Comparison of ENCODE assay signal across 16 mouse cellular contexts in genomic region chr9:121295221-121295620, GRCm38 (mm10). TPM values are rescaled to one million over a fixed set of nuclear protein-coding genes. Genes with fewer than 3 reads are reported as not detected.
DNase-seq lines count a peak whose midpoint lies in the region; ATAC-seq and TF ChIP-seq lines count a peak whose summit lies in the region.
"Had no signal": no experiment of that assay in that cellular context is flagged by ENCODE, and none has a peak within 500 bp of the region (broad histone marks: within the 10 kb centered on the region; RNA-seq: fewer than 3 reads in every experiment).

No protein-coding gene starts in this region.

- H3K9me3 ChIP-seq in midbrain, embryonic 11.5 days (ENCODE audit: control insufficient read depth, low read length), result no peaks in the 10 kb centered on the region
- H3K9me3 ChIP-seq in midbrain, embryonic 13.5 days, result no peaks in the 10 kb centered on the region

- no peak overlapping the region for H3K27ac ChIP-seq in heart, adult 2 months
- H3K27ac ChIP-seq in midbrain, embryonic 11.5 days (ENCODE audit: low read depth, low read length), result no peak overlapping the region
- H3K27ac ChIP-seq in midbrain, embryonic 13.5 days, result no peak overlapping the region

- peaks cover 4% of the 10 kb centered on the region for H3K36me3 ChIP-seq in heart, adult 2 months (ENCODE audit: control insufficient read depth, insufficient read depth, low read length)
- H3K36me3 ChIP-seq in midbrain, embryonic 11.5 days (ENCODE audit: control insufficient read depth, insufficient read depth, low read length), result no peaks in the 10 kb centered on the region
- no peaks in the 10 kb centered on the region for H3K36me3 ChIP-seq in midbrain, embryonic 13.5 days

- no peak for ATAC-seq in midbrain, embryonic 11.5 days (ENCODE audit: low FRiP score)
- ATAC-seq in midbrain, embryonic 13.5 days, result no peak
- ATAC-seq: activated CD4-positive, CD25-positive, alpha-beta regulatory T cell, adult 4 months; CD4-positive, CD25-positive, alpha-beta regulatory T cell, adult 4 months; Patski had no signal

- peaks cover 8% of the 10 kb centered on the region for H3K4me1 ChIP-seq in heart, adult 2 months (ENCODE audit: control insufficient read depth, insufficient read depth, low read length)
- peaks cover 24% of the 10 kb centered on the region for H3K4me1 ChIP-seq in midbrain, embryonic 11.5 days (ENCODE audit: control insufficient read depth, insufficient read depth, low read length)
- H3K4me1 ChIP-seq in midbrain, embryonic 13.5 days (replicated peaks), result peaks cover 30% of the 10 kb centered on the region

- H3K9ac ChIP-seq in heart, adult 2 months (ENCODE audit: low read depth, low read length), result no peak overlapping the region
- no peak overlapping the region for H3K9ac ChIP-seq in midbrain, embryonic 11.5 days (ENCODE audit: low read length)
- H3K9ac ChIP-seq in midbrain, embryonic 13.5 days (replicated peaks), result no peak overlapping the region

- peak; percentile 91 for DNase-seq in heart, adult 11 months
- DNase-seq in heart, adult 2 months, result no peak
- peak; percentile 51 for DNase-seq in midbrain, embryonic 11.5 days (ENCODE audit: low spot score, missing footprints)
- DNase-seq: adrenal gland, adult 2 months; adrenal gland, adult 8-10 months; adrenal gland, postnatal 10 days; adrenal gland, postnatal 14 days; adrenal gland, postnatal 25 days; adrenal gland, postnatal 36 days; B cell, adult 2 months; cerebellum, adult 11 months; cerebellum, adult 18-20 months had no signal

- intact Hi-C loops in heart, adult 2 months (cut with DNase I), result loop anchor here (5.0 kb wide), 1 partner anchor 37 kb away; no protein-coding TSS in a partner anchor

- 0 out of 2 replicates have a peak, but pooled peaks cover 1% of the 10 kb centered on the region for H3K79me2 ChIP-seq in heart, adult 2 months (replicated peaks; ENCODE audit: control insufficient read depth, insufficient read depth, low read length)

- H3K4me3 ChIP-seq in heart, adult 2 months, result no peak overlapping the region
- H3K4me3 ChIP-seq in midbrain, embryonic 11.5 days (ENCODE audit: low read depth, low read length), result no peak overlapping the region
- H3K4me3 ChIP-seq in midbrain, embryonic 13.5 days (replicated peaks), result no peak overlapping the region

- TF ChIP-seq EP300 in heart, adult 2 months (IDR thresholded peaks at IDR 0.05; ENCODE audit: insufficient read depth, low read depth, low read length), result no peak

- H3K27me3 ChIP-seq in heart, adult 2 months (ENCODE audit: control insufficient read depth, insufficient read depth, low read length), result no peaks in the 10 kb centered on the region
- H3K27me3 ChIP-seq in midbrain, embryonic 11.5 days (ENCODE audit: control insufficient read depth, insufficient read depth, low read length), result no peaks in the 10 kb centered on the region; the same call in 1 of the 2 replicates
- H3K27me3 ChIP-seq in midbrain, embryonic 13.5 days, result peaks cover 6% of the 10 kb centered on the region
- H3K27me3 ChIP-seq: Patski had no signal

- TF ChIP-seq CTCF in heart, adult 2 months (IDR thresholded peaks at IDR 0.05), result no peak

- no peak for TF ChIP-seq POLR2A in heart, adult 2 months (IDR thresholded peaks at IDR 0.05; ENCODE audit: insufficient read depth, low read depth, low read length)

- H3K4me2 ChIP-seq in midbrain, embryonic 11.5 days, result no peak overlapping the region
- no peak overlapping the region for H3K4me2 ChIP-seq in midbrain, embryonic 13.5 days (replicated peaks)

- WGBS in heart, adult 2 months, result 57% methylated on average over 7 of the region's 7 CpGs
- 86% methylated on average over 7 of the region's 7 CpGs for WGBS in midbrain, embryonic 11.5 days
- 83% methylated on average over 7 of the region's 7 CpGs for WGBS in midbrain, embryonic 13.5 days

RNA-seq across cellular contexts. Expression of gene Trak1, which starts 2.1 kb away (rescaled TPM):
- 100 to 1,000 TPM; 276 to 302 TPM for total RNA-seq in heart, adult 2 months (2021)
- polyA plus RNA-seq in heart, adult 2 months (2012; rRNA removed), result 170 and 204 TPM in 2 replicates
- 19.2 and 20.5 TPM in 2 replicates for polyA plus RNA-seq in midbrain, embryonic 11.5 days (2014; fragmentation: Nextera tagmentation; extraction: Ambion mirVana)
- 41.1 and 44.8 TPM in 2 replicates for polyA plus RNA-seq in midbrain, embryonic 13.5 days (2015; fragmentation: Nextera tagmentation; extraction: Ambion mirVana)

RNA-seq across cellular contexts. Expression of gene Ulk4, which starts 18.2 kb away (rescaled TPM):
- under 1 TPM; 0.18 to 0.30 TPM for total RNA-seq in heart, adult 2 months (2021)
- polyA plus RNA-seq in heart, adult 2 months (2012; rRNA removed), result 0.47 and 2.3 TPM in 2 replicates
- polyA plus RNA-seq in midbrain, embryonic 11.5 days (2014; fragmentation: Nextera tagmentation; extraction: Ambion mirVana), result 210 and 216 TPM in 2 replicates
- polyA plus RNA-seq in midbrain, embryonic 13.5 days (2015; fragmentation: Nextera tagmentation; extraction: Ambion mirVana), result 151 and 159 TPM in 2 replicates

Comparison
In these comparisons a context has a peak if more than half of its experiments do, and no peak if none do; other contexts are left out.
1. DNase-seq: peak in heart, adult 11 months (single experiment) and midbrain, embryonic 11.5 days (single experiment); none in heart, adult 2 months (0 of 2).
2. RNA of gene Ulk4, which starts 18.2 kb away (polyA plus RNA-seq): 210 to 216 TPM in midbrain, embryonic 11.5 days and 151 to 159 TPM in midbrain, embryonic 13.5 days; 0.47 to 2.3 TPM in heart, adult 2 months; every median in the first group is over 10 times any median in the second.